Mouse (Mus musculus) layer of hippocampus, adult 11-12 months (tissue): ENCODE measurements around the gene Gm21095.
"Not testable (repeated sequence)": the region's sequence is repeated elsewhere in the genome, so short reads cannot be mapped to it uniquely, and the experiment has no call there.

Experiments used
- DNase-seq: peaks from one replicate; pipeline ENCODE4 v3.0.0; 2022; ENCODE audit warnings: low spot score

The Gm21095 gene

GRCm38 (mm10) chrY:84096979-84097378, at the start of gene Gm21095:
Gm21095 (plus strand) TSS chrY:84097279.
- not testable (repeated sequence) for DNase-seq
